In the genomic region with DNA sequence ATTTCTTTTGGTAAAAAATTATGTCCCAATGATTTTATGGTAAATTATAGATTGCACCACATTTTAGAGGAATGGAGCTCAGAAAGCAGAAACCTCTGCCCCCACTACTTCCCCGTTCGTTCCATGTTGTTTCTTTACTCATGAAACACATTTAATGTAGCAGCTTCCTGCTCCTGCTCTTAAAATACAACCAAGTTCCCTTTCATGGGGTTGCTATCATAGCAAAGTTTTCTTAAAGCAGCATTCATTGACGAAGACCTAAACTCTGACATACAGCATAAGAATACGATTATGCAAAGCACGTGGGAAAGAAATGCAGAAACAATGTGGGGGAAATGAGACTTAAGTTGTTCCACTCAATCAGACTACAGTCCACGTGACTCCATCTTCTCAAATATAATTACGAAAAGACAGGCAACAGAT, we compare ENCODE assay signal across 29 mouse cellular contexts. TPM values are rescaled to one million over a fixed set of nuclear protein-coding genes. Genes with fewer than 3 reads are reported as not detected.
DNase-seq lines count a peak whose midpoint lies in the region; ATAC-seq and TF ChIP-seq lines count a peak whose summit lies in the region.
"Had no signal": no experiment of that assay in that cellular context is flagged by ENCODE, and none has a peak within 500 bp of the region (broad histone marks: within the 10 kb centered on the region; RNA-seq: fewer than 3 reads in every experiment).

No protein-coding gene starts in this region.

- H3K27ac ChIP-seq in CH12.LX (ENCODE audit: insufficient read depth, low read depth): no peak overlapping the region; the same call in 1 of the 2 replicates
- no peak overlapping the region for H3K27ac ChIP-seq in kidney, embryonic 15.5 days
- H3K27ac ChIP-seq: embryonic facial prominence, embryonic 13.5 days; forebrain, embryonic 10.5 days; forebrain, embryonic 15.5 days; hindbrain, embryonic 10.5 days; hindbrain, embryonic 15.5 days; liver, embryonic 12.5 days; macrophage; midbrain, embryonic 10.5 days; midbrain, embryonic 15.5 days; neural tube, embryonic 12.5 days had no signal

- peak; percentile 95 for TF ChIP-seq EP300 in CH12.LX (IDR thresholded peaks at IDR 0.05; ENCODE audit: low read length)

- no peak for TF ChIP-seq CTCF in CH12.LX (conservative IDR thresholded peaks at IDR 0.05 in 1 of 2, IDR thresholded peaks at IDR 0.05 in 1 of 2; ENCODE audit: low read depth in 2 of 2, low read length in 2 of 2)

- H3K9ac ChIP-seq in CH12.LX (ENCODE audit: insufficient read depth, low read depth): no peak overlapping the region
- H3K9ac ChIP-seq in kidney, embryonic 15.5 days: no peak overlapping the region
- H3K9ac ChIP-seq: embryonic facial prominence, embryonic 13.5 days; forebrain, embryonic 15.5 days; hindbrain, embryonic 15.5 days; liver, embryonic 12.5 days; liver, postnatal 0 days; midbrain, embryonic 15.5 days; neural tube, embryonic 12.5 days had no signal

- H3K36me3 ChIP-seq in CH12.LX (replicated peaks in 1 of 2; ENCODE audit: control insufficient read depth in 1 of 2, insufficient read depth in 1 of 2, low read length in 1 of 2): peaks cover 14 to 55% of the 10 kb centered on the region in 2 experiments
- peaks cover 25% of the 10 kb centered on the region for H3K36me3 ChIP-seq in splenic B cell, adult 2 months (ENCODE audit: control insufficient read depth, insufficient read depth, low read length, poor library complexity, severe bottlenecking)
- H3K36me3 ChIP-seq in kidney, embryonic 15.5 days: no peaks in the 10 kb centered on the region
- H3K36me3 ChIP-seq: embryonic facial prominence, embryonic 13.5 days; forebrain, embryonic 10.5 days; forebrain, embryonic 15.5 days; hindbrain, embryonic 10.5 days; hindbrain, embryonic 15.5 days; liver, embryonic 12.5 days; midbrain, embryonic 10.5 days; midbrain, embryonic 15.5 days; neural tube, embryonic 12.5 days had no signal

- no peak for TF ChIP-seq POLR2A in CH12.LX (IDR thresholded peaks at IDR 0.05; ENCODE audit: low read depth, low read length)

- H3K9me3 ChIP-seq in CH12.LX (replicated peaks; ENCODE audit: low read length): no peaks in the 10 kb centered on the region
- no peaks in the 10 kb centered on the region for H3K9me3 ChIP-seq in kidney, embryonic 15.5 days (replicated peaks)
- H3K9me3 ChIP-seq: embryonic facial prominence, embryonic 13.5 days; forebrain, embryonic 10.5 days; forebrain, embryonic 15.5 days; hindbrain, embryonic 10.5 days; hindbrain, embryonic 15.5 days; liver, embryonic 12.5 days; midbrain, embryonic 10.5 days; midbrain, embryonic 15.5 days; neural tube, embryonic 12.5 days had no signal

- no peaks in the 10 kb centered on the region for H3K27me3 ChIP-seq in CH12.LX (replicated peaks)
- no peaks in the 10 kb centered on the region for H3K27me3 ChIP-seq in splenic B cell, adult 2 months (ENCODE audit: control insufficient read depth, insufficient read depth, low read length, poor library complexity, severe bottlenecking)
- no peaks in the 10 kb centered on the region for H3K27me3 ChIP-seq in kidney, embryonic 15.5 days
- H3K27me3 ChIP-seq: embryonic facial prominence, embryonic 13.5 days; forebrain, embryonic 15.5 days; hindbrain, embryonic 15.5 days; liver, embryonic 12.5 days; midbrain, embryonic 15.5 days; neural tube, embryonic 12.5 days had no signal

- DNase-seq in CD4-positive helper T cell, adult 2 months (ENCODE audit: low read depth, low spot score): peak; percentile 51
- peak; percentile 75 for DNase-seq in CH12.LX (ENCODE audit: extremely low read depth)
- DNase-seq in splenic B cell, adult 2 months (ENCODE audit: low read depth, low spot score): peak; percentile 92
- DNase-seq in cerebellum, postnatal 10 days: no peak
- DNase-seq in adrenal gland, adult (ENCODE audit: inconsistent age in 2 of 2, low spot score in 1 of 2): no peak
- DNase-seq: adrenal gland, postnatal 10 days; cerebellum, adult 8-10 months; cerebellum, postnatal 36 days; gastrocnemius, postnatal 25 days; heart, postnatal 14 days; kidney, adult 8-10 months; kidney, postnatal 10 days; layer of hippocampus, postnatal 36 days; left cerebral cortex, postnatal 4 days; liver, postnatal 0 days; thymus, postnatal 14 days had no signal

- in situ Hi-C loops in CH12.LX (cut with MboI; ENCODE audit: low pct_ligation_motif_present, low pct_unique_long_range_greater_than_20kb, low sequenced_read_pairs): no loop called here

- peak overlapping the region; percentile 82; the same call in 1 of the 2 replicates for H3K4me2 ChIP-seq in CH12.LX (ENCODE audit: insufficient read depth, low read depth, poor library complexity, severe bottlenecking)
- H3K4me2 ChIP-seq in kidney, embryonic 15.5 days: no peak overlapping the region
- H3K4me2 ChIP-seq: embryonic facial prominence, embryonic 13.5 days; forebrain, embryonic 15.5 days; hindbrain, embryonic 15.5 days; liver, embryonic 12.5 days; midbrain, embryonic 15.5 days; neural tube, embryonic 12.5 days had no signal

- peak; percentile 25 for ATAC-seq in inflammation-experienced regulatory T-cells, adult 6 months
- no peak for ATAC-seq in kidney, embryonic 15.5 days (replicated peaks; ENCODE audit: low FRiP score)
- ATAC-seq: forebrain, embryonic 15.5 days; intestine, embryonic 16.5 days; liver, embryonic 12.5 days; liver, postnatal 0 days; midbrain, embryonic 15.5 days had no signal

- WGBS in kidney, embryonic 15.5 days: 84% methylated on average over 7 of the region's 7 CpGs

- peaks cover 26% of the 10 kb centered on the region for H3K79me2 ChIP-seq in CH12.LX (replicated peaks; ENCODE audit: control insufficient read depth, extremely low read depth, insufficient read depth, poor library complexity, severe bottlenecking)

- dilution Hi-C loops in CH12.LX (cut with MboI; ENCODE audit: extremely low pct_ligation_motif_present, extremely low pct_unique_long_range_greater_than_20kb, low sequenced_read_pairs): no loop called here

- no peak overlapping the region for H3K4me3 ChIP-seq in CH12.LX (replicated peaks in 1 of 3; ENCODE audit: low read depth in 2 of 3, low read length in 2 of 3, poor library complexity in 1 of 3)
- no peak overlapping the region for H3K4me3 ChIP-seq in kidney, embryonic 15.5 days (replicated peaks)
- H3K4me3 ChIP-seq: embryonic facial prominence, embryonic 13.5 days; forebrain, embryonic 10.5 days; forebrain, embryonic 15.5 days; hindbrain, embryonic 10.5 days; hindbrain, embryonic 15.5 days; liver, embryonic 12.5 days; midbrain, embryonic 10.5 days; midbrain, embryonic 15.5 days; neural tube, embryonic 12.5 days had no signal

- H3K4me1 ChIP-seq in CH12.LX (ENCODE audit: control insufficient read depth in 1 of 2, insufficient read depth in 2 of 2): peaks cover 7 to 41% of the 10 kb centered on the region in 2 experiments
- no peaks in the 10 kb centered on the region for H3K4me1 ChIP-seq in kidney, embryonic 15.5 days
- H3K4me1 ChIP-seq: forebrain, embryonic 10.5 days; forebrain, embryonic 15.5 days; hindbrain, embryonic 10.5 days; hindbrain, embryonic 15.5 days; midbrain, embryonic 10.5 days; midbrain, embryonic 15.5 days; neural tube, embryonic 12.5 days had no signal

- no peak for TF ChIP-seq RAD21 in CH12.LX (IDR thresholded peaks at IDR 0.05; ENCODE audit: low read depth, low read length)

TF ChIP-seq in CH12.LX, 34 proteins besides CTCF, POLR2A, EP300 and RAD21:
- TF ChIP-seq MXI1 (IDR thresholded peaks at IDR 0.05; ENCODE audit: low read depth, low read length) (peak; percentile 67; the same call in 1 of the 2 replicates), USF2 (conservative IDR thresholded peaks at IDR 0.05; ENCODE audit: low read depth, low read length) (peak; percentile 81), USF1 (IDR thresholded peaks at IDR 0.05; ENCODE audit: low read depth, low read length) (peak; percentile 78), HCFC1 (IDR thresholded peaks at IDR 0.05; ENCODE audit: low read depth, low read length) (no peak), ETS1 (conservative IDR thresholded peaks at IDR 0.05; ENCODE audit: low read depth, low read length) (peak; percentile 79), CHD1 (IDR thresholded peaks at IDR 0.05; ENCODE audit: low read depth, low read length) (no peak), SMC3 (IDR thresholded peaks at IDR 0.05; ENCODE audit: low read depth, low read length) (no peak), ZNF384 (IDR thresholded peaks at IDR 0.05; ENCODE audit: low read depth, low read length) (peak; percentile 32; the same call in 1 of the 2 replicates), RCOR1 (conservative IDR thresholded peaks at IDR 0.05; ENCODE audit: low read depth, low read length) (peak; percentile 69; the same call in 1 of the 2 replicates), SIN3A (IDR thresholded peaks at IDR 0.05; ENCODE audit: low read length) (peak; percentile 52; the same call in 1 of the 2 replicates), BHLHE40 (IDR thresholded peaks at IDR 0.05; ENCODE audit: low read depth, low read length) (peak; percentile 97), MAZ (IDR thresholded peaks at IDR 0.05; ENCODE audit: low read depth, low read length) (0 out of 2 replicates have a peak, but pooled peaks have one; percentile 54), MYC (IDR thresholded peaks at IDR 0.05; ENCODE audit: low read depth, low read length) (peak; percentile 91), JUN (IDR thresholded peaks at IDR 0.05; ENCODE audit: insufficient read depth, low read depth, low read length) (peak; percentile 58), KAT2A (IDR thresholded peaks at IDR 0.05; ENCODE audit: insufficient replicate concordance, low read length) (no peak), MEF2A (IDR thresholded peaks at IDR 0.05; ENCODE audit: borderline replicate concordance, low read depth, low read length) (peak; percentile 64; the same call in 1 of the 2 replicates), JUND (conservative IDR thresholded peaks at IDR 0.05; ENCODE audit: low read depth, low read length) (peak; percentile 57; the same call in 1 of the 2 replicates), POLR2AphosphoS2 (IDR thresholded peaks at IDR 0.05; ENCODE audit: low read depth, low read length) (no peak), TCF12 (IDR thresholded peaks at IDR 0.05; ENCODE audit: low read depth, low read length) (0 out of 2 replicates have a peak, but pooled peaks have one; percentile 24), MAFK (IDR thresholded peaks at IDR 0.05; ENCODE audit: insufficient replicate concordance, low read length) (0 out of 2 replicates have a peak, but pooled peaks have one; percentile 21), IRF4 (IDR thresholded peaks at IDR 0.05; ENCODE audit: low read depth, low read length) (peak; percentile 84), MAX (IDR thresholded peaks at IDR 0.05; ENCODE audit: low read length) (peak; percentile 98)

RNA-seq across cellular contexts. Expression of a gene that starts 45.3 kb away (rescaled TPM):
- total RNA-seq in CH12.LX (2012; rRNA removed) (61.3 TPM in 2 replicates), CH12.LX (2014; rRNA removed) (55.9 and 73.4 TPM in 2 replicates)
- polyA plus RNA-seq in CH12.LX (2012; ENCODE audit: insufficient read length, low read depth): 40.2 and 43.1 TPM in 2 replicates
- 100 to 1,000 TPM; 325 to 394 (median 384) TPM for polyA plus RNA-seq in inflammation-experienced regulatory T-cells, adult 6 months (2017; shearing (Covaris generic))
- 0.50 and 1.4 TPM in 2 replicates for polyA plus RNA-seq in kidney, embryonic 15.5 days (2015; fragmentation: Nextera tagmentation; extraction: Ambion mirVana)

Comparison
In these comparisons a context has a peak if more than half of its experiments do, and no peak if none do; other contexts are left out.
1. DNase-seq: peak in CD4-positive helper T cell, adult 2 months (single experiment), CH12.LX (single experiment) and splenic B cell, adult 2 months (single experiment); none in cerebellum, postnatal 10 days (0 of 2) and adrenal gland, adult (0 of 2).
2. RNA of a gene that starts 45.3 kb away (polyA plus RNA-seq): 325 to 394 TPM in inflammation-experienced regulatory T-cells, adult 6 months and 40.2 to 43.1 TPM in CH12.LX; 0.50 to 1.4 TPM in kidney, embryonic 15.5 days; every median in the first group is over 10 times any median in the second.